Mouse (Mus musculus): ENCODE measurements around the gene Ssbp2. TPM values are rescaled to one million over a fixed set of nuclear protein-coding genes. Genes with fewer than 3 reads are reported as not detected.
A peak's percentile ranks its signal among the peaks of the same experiment; 100 is the strongest.

The Ssbp2 gene
- polyA plus RNA-seq, 1 experiment from 2014 or later = 79.0 TPM

DNA sequence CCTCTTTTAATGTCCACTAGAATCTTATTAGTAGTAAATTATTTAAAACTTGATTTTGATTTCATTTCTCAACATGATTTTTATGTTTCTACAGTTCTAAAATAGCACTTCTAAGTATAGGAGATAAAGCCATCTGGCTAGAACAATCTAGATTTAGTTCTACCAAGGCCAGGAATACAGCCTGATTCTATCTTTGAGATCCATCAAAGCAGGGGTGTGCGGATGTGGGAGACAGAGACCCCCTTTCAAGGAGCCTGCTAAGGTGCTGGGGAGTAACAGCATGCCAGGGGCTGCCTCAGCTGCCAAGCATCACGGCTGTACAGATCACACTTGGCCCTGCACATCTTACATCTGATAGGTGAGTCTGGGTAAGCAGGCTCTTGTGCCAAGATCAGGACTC, 13.4 kb upstream of the Ssbp2 start:
- Histone ChIP-seq H3K36me3 (no peaks in the 10 kb centered on the region), H3K27me3 (replicated peaks) (no peaks in the 10 kb centered on the region), H3K4me1 (replicated peaks) (peaks cover 7% of the 10 kb centered on the region; the same call in 1 of the 2 replicates), H3K9ac (no peak overlapping the region), H3K27ac (ENCODE audit: poor library complexity, severe bottlenecking) (no peak overlapping the region), H3K4me2 (no peak overlapping the region), H3K9me3 (replicated peaks) (no peaks in the 10 kb centered on the region), H3K4me3 (no peak overlapping the region)
- ATAC-seq (ENCODE audit: insufficient number of reproducible peaks, low FRiP score) = no peak
- WGBS = 80% methylated on average over 2 of the region's 2 CpGs

DNA sequence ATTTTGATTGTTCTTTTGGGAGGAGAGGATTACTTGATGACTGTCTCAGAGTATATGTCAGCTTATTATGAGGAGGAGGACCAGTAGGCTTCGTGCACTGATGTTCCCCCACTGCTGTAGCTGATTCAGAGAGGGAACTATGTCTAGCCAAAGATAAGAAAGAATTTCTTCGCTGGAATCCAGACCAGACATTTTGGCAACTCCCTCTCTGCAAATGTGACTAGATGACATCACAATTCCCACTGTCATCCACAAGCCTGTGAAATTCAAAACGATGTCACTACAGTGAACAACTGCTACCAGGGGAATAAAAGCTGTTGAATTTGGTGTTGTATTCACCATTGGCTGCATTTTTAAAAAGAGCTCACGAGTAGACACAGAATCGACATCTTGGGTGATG, 11.1 kb upstream of the Ssbp2 start:
- Histone ChIP-seq H3K27me3 (replicated peaks) (no peaks in the 10 kb centered on the region), H3K4me1 (replicated peaks) (peaks cover 7% of the 10 kb centered on the region; the same call in 1 of the 2 replicates), H3K9me3 (replicated peaks) (no peaks in the 10 kb centered on the region), H3K9ac (no peak overlapping the region), H3K4me2 (no peak overlapping the region), H3K4me3 (no peak overlapping the region), H3K36me3 (no peaks in the 10 kb centered on the region), H3K27ac (ENCODE audit: poor library complexity, severe bottlenecking) (no peak overlapping the region)
- no peak for ATAC-seq (ENCODE audit: insufficient number of reproducible peaks, low FRiP score)
- 38% methylated on average over 5 of the region's 5 CpGs for WGBS

DNA sequence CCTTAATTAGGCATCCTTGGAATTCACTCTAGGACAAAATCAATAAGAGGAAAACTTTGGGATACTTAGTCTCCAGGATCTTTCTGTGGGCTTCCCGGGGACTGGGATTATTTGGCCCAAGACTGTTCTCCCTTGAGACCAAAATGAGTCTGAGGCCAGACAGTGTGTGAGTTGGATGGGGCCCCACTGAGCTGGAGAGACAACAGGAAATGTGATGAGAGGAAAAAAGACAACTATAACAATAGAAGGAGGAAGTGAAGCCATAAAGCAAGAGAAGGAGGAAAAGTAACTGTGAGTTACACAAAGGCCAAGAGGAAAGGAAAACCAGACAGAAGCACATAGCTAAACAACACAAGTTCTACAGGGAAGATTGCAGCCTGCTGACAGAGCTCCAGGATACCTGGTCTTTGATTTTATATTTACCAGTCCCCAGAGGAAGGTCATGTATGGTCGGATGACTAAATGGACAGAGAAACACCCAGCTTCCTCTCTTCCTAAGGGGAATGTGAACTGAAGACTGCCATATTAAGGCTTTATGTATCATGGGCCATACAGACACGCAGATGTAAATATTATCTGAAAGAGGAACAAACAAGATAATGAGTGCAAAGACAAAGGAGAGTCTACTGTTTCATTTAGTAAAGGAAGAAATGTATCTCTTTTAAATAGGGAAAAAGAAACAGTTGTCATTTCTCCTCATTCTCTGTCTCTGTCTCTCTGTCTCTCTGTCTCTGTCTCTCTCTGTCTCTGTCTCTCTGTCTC, 8.5 kb upstream of the Ssbp2 start:
- H3K4me3 ChIP-seq = no peak overlapping the region
- WGBS = 59% methylated on average over 3 of the region's 3 CpGs
- H3K4me1 ChIP-seq (replicated peaks) = peaks cover 7% of the 10 kb centered on the region; the same call in 1 of the 2 replicates
- H3K27me3 ChIP-seq (replicated peaks) = no peaks in the 10 kb centered on the region
- H3K4me2 ChIP-seq = no peak overlapping the region
- H3K27ac ChIP-seq (ENCODE audit: poor library complexity, severe bottlenecking) = no peak overlapping the region
- H3K9ac ChIP-seq = no peak overlapping the region
- H3K36me3 ChIP-seq = no peaks in the 10 kb centered on the region
- no peak for ATAC-seq (ENCODE audit: insufficient number of reproducible peaks, low FRiP score)
- no peaks in the 10 kb centered on the region for H3K9me3 ChIP-seq (replicated peaks)

DNA sequence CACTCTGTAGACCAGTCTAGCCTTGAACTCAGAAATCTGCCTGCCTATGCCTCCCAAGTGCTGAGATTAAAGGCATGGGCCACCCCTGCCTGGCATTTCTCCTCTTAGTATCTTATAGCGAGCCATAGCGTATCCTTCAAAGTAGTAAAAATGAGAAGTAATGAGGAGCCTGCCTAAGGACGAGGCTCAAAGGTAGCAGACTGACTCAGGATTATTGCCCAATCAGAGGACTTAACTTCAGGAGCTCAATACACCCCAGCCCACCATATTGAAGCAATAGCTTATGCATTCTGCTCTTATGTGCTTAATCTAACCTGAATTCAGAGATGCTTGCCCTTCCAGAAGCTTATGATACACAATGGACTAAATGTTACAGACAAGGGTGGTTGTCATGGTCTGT, 7.8 kb upstream of the Ssbp2 start:
- Histone ChIP-seq H3K9me3 (replicated peaks) (no peaks in the 10 kb centered on the region), H3K9ac (no peak overlapping the region), H3K4me1 (replicated peaks) (peaks cover 7% of the 10 kb centered on the region; the same call in 1 of the 2 replicates), H3K27me3 (replicated peaks) (no peaks in the 10 kb centered on the region), H3K4me3 (no peak overlapping the region), H3K27ac (ENCODE audit: poor library complexity, severe bottlenecking) (no peak overlapping the region), H3K4me2 (no peak overlapping the region), H3K36me3 (no peaks in the 10 kb centered on the region)
- WGBS = 93% methylated on average over 3 of the region's 3 CpGs
- ATAC-seq (ENCODE audit: insufficient number of reproducible peaks, low FRiP score) = no peak

DNA sequence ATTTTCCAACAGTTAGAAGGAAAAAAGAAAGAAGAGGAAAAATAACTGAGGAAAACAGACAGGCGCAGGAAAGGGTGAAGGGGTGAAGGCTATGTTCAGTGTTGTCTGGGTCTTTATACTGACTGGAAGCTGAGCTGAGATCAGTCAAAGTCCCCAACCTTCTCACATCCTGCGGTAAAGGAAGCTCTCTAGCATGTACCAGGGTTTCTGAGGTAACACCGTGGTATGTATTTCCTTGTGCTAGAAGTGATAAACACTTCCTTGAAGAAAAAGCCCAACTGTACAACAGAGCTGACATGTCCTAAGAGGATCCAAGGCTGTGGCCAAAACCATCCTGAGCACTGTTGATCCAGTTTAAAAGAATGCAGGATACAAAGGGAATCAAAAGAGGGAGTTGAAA, 6.8 kb upstream of the Ssbp2 start:
- H3K4me2 ChIP-seq = no peak overlapping the region
- peaks cover 11% of the 10 kb centered on the region for H3K4me1 ChIP-seq (replicated peaks)
- H3K36me3 ChIP-seq = no peaks in the 10 kb centered on the region
- H3K27ac ChIP-seq (ENCODE audit: poor library complexity, severe bottlenecking) = no peak overlapping the region
- H3K27me3 ChIP-seq (replicated peaks) = no peaks in the 10 kb centered on the region
- no peak overlapping the region for H3K4me3 ChIP-seq
- no peak overlapping the region for H3K9ac ChIP-seq
- ATAC-seq (ENCODE audit: insufficient number of reproducible peaks, low FRiP score) = no peak
- H3K9me3 ChIP-seq (replicated peaks) = no peaks in the 10 kb centered on the region
- WGBS = 80% methylated on average over 3 of the region's 3 CpGs

DNA sequence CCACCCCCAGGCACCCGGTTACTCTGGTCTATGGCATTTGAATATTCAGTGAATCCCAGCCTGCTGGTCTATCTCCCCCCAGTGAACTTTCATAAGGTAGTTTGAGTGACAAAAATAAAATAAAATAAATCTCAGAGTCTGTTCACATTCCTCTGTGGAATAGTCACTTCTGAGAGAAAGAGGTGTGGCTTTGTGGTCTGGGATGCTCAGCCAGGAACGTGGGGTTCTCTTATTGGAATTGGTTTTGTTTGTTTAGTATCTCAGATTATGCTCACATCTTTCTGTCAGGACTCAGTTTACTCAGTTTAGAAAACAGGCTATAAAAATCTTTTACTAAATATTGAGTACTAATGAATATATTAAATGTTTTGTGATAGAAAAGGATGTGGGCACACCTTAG, 4.0 kb upstream of the Ssbp2 start:
- Histone ChIP-seq H3K36me3 (no peaks in the 10 kb centered on the region), H3K9ac (no peak overlapping the region), H3K27ac (ENCODE audit: poor library complexity, severe bottlenecking) (no peak overlapping the region), H3K9me3 (replicated peaks) (no peaks in the 10 kb centered on the region), H3K27me3 (replicated peaks) (no peaks in the 10 kb centered on the region), H3K4me1 (replicated peaks) (peaks cover 20% of the 10 kb centered on the region), H3K4me2 (no peak overlapping the region), H3K4me3 (no peak overlapping the region)
- WGBS = 56% methylated on average over 2 of the region's 2 CpGs
- no peak for ATAC-seq (ENCODE audit: insufficient number of reproducible peaks, low FRiP score)

DNA sequence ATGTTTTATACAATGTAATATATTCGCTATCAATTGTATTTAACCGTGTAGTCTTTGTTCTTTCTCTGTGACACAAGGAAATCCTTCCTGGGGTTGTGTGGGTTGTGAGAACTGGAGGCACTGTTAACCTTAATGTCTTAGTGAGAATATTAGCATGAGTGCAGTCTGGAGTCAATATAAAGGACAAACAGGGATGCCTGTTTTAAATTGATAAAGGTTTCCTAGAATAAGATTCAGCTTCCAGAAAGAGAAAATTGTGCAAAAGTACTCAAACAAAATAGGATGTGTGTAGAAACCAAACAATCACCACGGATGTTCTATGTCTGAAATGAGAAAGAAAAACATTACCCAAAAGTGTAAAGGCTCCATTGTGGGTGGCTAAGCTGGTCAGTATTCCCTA, 3.3 kb upstream of the Ssbp2 start:
- no peak for ATAC-seq (ENCODE audit: insufficient number of reproducible peaks, low FRiP score)
- H3K27me3 ChIP-seq (replicated peaks) = no peaks in the 10 kb centered on the region
- H3K4me3 ChIP-seq = no peak overlapping the region
- 62% methylated on average over 3 of the region's 3 CpGs for WGBS
- no peaks in the 10 kb centered on the region for H3K36me3 ChIP-seq
- H3K9me3 ChIP-seq (replicated peaks) = no peaks in the 10 kb centered on the region
- no peak overlapping the region for H3K4me2 ChIP-seq
- H3K27ac ChIP-seq (ENCODE audit: poor library complexity, severe bottlenecking) = no peak overlapping the region
- no peak overlapping the region for H3K9ac ChIP-seq
- peaks cover 20% of the 10 kb centered on the region for H3K4me1 ChIP-seq (replicated peaks)

DNA sequence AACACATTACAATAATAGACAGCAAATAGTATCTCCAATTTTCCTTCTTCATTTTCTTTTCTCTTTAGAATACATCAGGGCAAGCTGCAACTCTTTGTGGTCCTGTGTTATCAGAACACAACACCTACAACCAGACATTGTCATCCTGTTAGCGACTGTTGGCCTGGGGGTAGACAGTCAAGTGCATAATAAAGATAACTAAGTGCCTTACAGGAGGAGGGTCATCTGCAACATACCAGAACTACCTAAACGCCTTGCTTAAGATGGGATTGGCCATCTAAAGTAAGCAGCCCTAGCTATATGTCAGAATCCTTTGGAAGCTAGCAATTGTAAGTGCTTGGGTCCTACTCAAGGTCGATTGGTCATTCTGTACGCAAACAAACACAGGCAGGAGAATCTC, 2.1 kb upstream of the Ssbp2 start:
- H3K9me3 ChIP-seq (replicated peaks) = no peaks in the 10 kb centered on the region
- no peak overlapping the region for H3K4me2 ChIP-seq
- no peaks in the 10 kb centered on the region for H3K27me3 ChIP-seq (replicated peaks)
- H3K4me1 ChIP-seq (replicated peaks) = peaks cover 24% of the 10 kb centered on the region
- no peak overlapping the region for H3K4me3 ChIP-seq
- no peaks in the 10 kb centered on the region for H3K36me3 ChIP-seq
- WGBS = 30% methylated on average over 4 of the region's 4 CpGs
- no peak for ATAC-seq (ENCODE audit: insufficient number of reproducible peaks, low FRiP score)
- no peak overlapping the region for H3K9ac ChIP-seq
- H3K27ac ChIP-seq (ENCODE audit: poor library complexity, severe bottlenecking) = no peak overlapping the region

DNA sequence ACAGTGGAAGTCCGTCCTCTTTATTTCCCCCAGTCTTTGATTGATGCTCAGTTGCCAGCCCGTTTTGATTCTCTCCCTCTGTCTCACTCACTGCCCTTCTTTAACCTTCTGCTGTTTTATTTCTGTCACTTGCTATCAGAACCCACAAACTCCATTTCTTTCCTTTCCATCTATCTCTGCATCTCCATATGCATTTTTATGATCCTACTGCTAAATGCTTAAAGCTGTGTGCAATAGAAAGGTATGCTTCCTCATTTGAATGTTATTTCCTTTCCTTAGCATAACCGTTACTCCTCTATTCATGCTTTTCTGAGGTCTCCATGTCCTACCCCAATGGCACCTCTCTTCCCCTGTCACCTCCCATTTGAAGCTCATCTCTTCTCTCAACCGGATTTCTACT, 594 bp upstream of the Ssbp2 start:
- peak overlapping the region; percentile 74; the same call in 1 of the 2 replicates for H3K4me2 ChIP-seq
- 56% methylated on average over 4 of the region's 4 CpGs for WGBS
- peak overlapping the region; percentile 90 for H3K27ac ChIP-seq (ENCODE audit: poor library complexity, severe bottlenecking)
- H3K36me3 ChIP-seq = no peaks in the 10 kb centered on the region
- H3K9ac ChIP-seq = no peak overlapping the region
- no peaks in the 10 kb centered on the region for H3K9me3 ChIP-seq (replicated peaks)
- H3K4me1 ChIP-seq (replicated peaks) = peaks cover 27% of the 10 kb centered on the region
- ATAC-seq (ENCODE audit: insufficient number of reproducible peaks, low FRiP score) = no peak
- H3K27me3 ChIP-seq (replicated peaks) = no peaks in the 10 kb centered on the region
- no peak overlapping the region for H3K4me3 ChIP-seq

DNA sequence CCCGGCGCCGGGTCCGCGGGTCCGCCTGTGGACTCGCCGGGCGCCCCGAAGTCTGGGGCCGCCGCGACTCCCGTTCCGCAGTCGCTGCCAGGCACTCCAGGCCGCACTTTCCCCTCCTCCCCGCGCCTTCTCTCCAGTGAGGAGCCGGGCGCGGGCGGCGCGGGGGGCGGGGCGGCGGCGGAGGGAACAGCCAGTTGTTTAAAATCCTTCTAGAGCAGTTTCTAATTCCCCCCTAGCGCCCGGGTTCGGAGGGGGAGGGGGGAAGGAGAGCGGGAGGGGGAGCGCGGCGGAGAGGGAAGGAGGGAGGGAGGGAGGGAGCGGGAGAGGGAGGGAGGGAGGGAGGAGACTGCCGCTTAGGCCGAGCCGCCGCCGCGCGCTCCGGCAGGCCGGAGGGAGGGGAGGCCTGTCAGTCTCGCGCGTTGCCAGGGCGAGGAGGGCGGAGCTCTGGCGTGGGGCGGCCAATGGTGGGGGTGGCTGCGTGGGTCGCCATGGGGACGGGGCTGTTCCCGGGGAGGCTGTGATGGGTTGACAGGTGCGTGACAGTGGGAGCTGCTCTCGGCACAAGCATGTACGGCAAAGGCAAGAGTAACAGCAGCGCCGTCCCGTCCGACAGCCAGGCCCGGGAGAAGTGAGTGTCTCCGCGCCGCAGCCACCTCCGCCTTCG, 670 bp downstream of the Ssbp2 start:
- Histone ChIP-seq H3K4me2 (peak overlapping the region; percentile 79), H3K4me1 (replicated peaks) (peaks cover 27% of the 10 kb centered on the region), H3K9ac (peak overlapping the region; percentile 86), H3K4me3 (peak overlapping the region; percentile 75), H3K27me3 (replicated peaks) (no peaks in the 10 kb centered on the region), H3K36me3 (no peaks in the 10 kb centered on the region), H3K27ac (ENCODE audit: poor library complexity, severe bottlenecking) (peak overlapping the region; percentile 90), H3K9me3 (replicated peaks) (no peaks in the 10 kb centered on the region)
- WGBS = under 1% methylated on average over 44 of the region's 70 CpGs
- peak; percentile 97 for ATAC-seq (ENCODE audit: insufficient number of reproducible peaks, low FRiP score)

DNA sequence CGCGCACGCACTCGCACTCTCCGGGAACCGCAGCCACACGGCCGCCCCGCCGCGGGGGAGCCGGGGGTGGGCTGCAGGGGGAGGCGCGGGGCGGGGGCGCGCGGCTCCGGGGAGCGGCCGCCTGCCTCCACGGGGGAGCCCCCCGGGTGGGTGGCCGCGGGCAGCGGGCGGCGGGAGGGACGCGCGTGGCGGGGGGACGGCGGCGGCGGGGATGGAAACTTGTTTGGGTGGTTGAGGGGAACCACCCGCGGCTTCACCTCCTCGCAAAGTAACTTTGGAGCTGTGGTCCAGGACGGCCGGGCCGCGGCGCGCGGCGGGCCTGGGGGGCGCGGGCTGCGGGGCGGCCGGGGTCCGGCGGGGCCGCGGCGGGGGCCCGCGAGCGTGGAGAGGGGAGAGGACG, 1.2 kb downstream of the Ssbp2 start:
- Histone ChIP-seq H3K4me3 (peak overlapping the region; percentile 75), H3K9me3 (replicated peaks) (no peaks in the 10 kb centered on the region), H3K9ac (peak overlapping the region; percentile 86), H3K36me3 (no peaks in the 10 kb centered on the region), H3K4me1 (replicated peaks) (peaks cover 27% of the 10 kb centered on the region), H3K4me2 (peak overlapping the region; percentile 79), H3K27me3 (replicated peaks) (no peaks in the 10 kb centered on the region), H3K27ac (ENCODE audit: poor library complexity, severe bottlenecking) (peak overlapping the region; percentile 90)
- peak; percentile 9; the same call in 1 of the 2 replicates for ATAC-seq (ENCODE audit: insufficient number of reproducible peaks, low FRiP score)
- under 1% methylated on average over 30 of the region's 61 CpGs for WGBS

All from heart, embryonic 12.5 days (tissue).